Mouse (Mus musculus) midbrain, embryonic 11.5 days (tissue): ENCODE measurements at regions not wholly inside any gene's neighbourhood (a gene's known extent, or its start where the extent isn't known, plus 50 kb on each side); places are given as distances from the start of the nearest gene placed in this dataset.

Source experiments
- ATAC-seq: fragments of 200-750 bp; cut with Nextera tagmentation; 2 replicates; pipeline ENCODE4 v1.8.0; 2017; ENCODE audit warnings: moderate TSS enrichment, moderate library complexity; ENCODE audit not compliant: low FRiP score
- DNase-seq: peaks from one replicate; pipeline ENCODE4 v3.0.0; 2015; ENCODE audit warnings: low spot score; ENCODE audit errors: missing footprints
- H3K27ac ChIP-seq: fragments of 300-500 bp; sonication (generic); 2 replicates; pipeline ENCODE4 v1.5.1; 2014; ENCODE audit warnings: low read depth, low read length
- H3K27me3 ChIP-seq: fragments of 300-500 bp; sonication (generic); 2 replicates; pipeline ENCODE4 v1.6.1; 2014; ENCODE audit warnings: mild to moderate bottlenecking, low read length, moderate library complexity, mixed read lengths; ENCODE audit not compliant: control insufficient read depth, insufficient read depth
- H3K36me3 ChIP-seq: fragments of 300-500 bp; sonication (generic); 2 replicates; pipeline ENCODE4 v1.6.1; 2014; ENCODE audit warnings: mild to moderate bottlenecking, low read length, moderate library complexity, mixed read lengths; ENCODE audit not compliant: control insufficient read depth, insufficient read depth
- H3K4me1 ChIP-seq: fragments of 300-500 bp; sonication (generic); 2 replicates; pipeline ENCODE4 v1.6.1; 2014; ENCODE audit warnings: low read length; ENCODE audit not compliant: control insufficient read depth, insufficient read depth
- H3K4me2 ChIP-seq: fragments of 300-500 bp; sonication (generic); 2 replicates; pipeline ENCODE4 v1.6.1; 2014; ENCODE audit warnings: mild to moderate bottlenecking, moderate library complexity
- H3K4me3 ChIP-seq: fragments of 300-500 bp; sonication (generic); 2 replicates; pipeline ENCODE4 v1.5.1; 2014; ENCODE audit warnings: low read depth, low read length
- H3K9ac ChIP-seq: fragments of 300-500 bp; sonication (generic); 2 replicates; pipeline ENCODE4 v1.6.1; 2014; ENCODE audit warnings: low read length
- H3K9me3 ChIP-seq: fragments of 300-500 bp; sonication (generic); 2 replicates; pipeline ENCODE4 v1.6.1; 2016; ENCODE audit warnings: low read length; ENCODE audit not compliant: control insufficient read depth
- WGBS: fragments of 180-500 bp; shearing (Covaris S2); extraction: QIAGEN DNeasy Blood & Tissue Kit; methylation state at CpG from one replicate; pipeline ENCODE4 v1.1.7; 2014; 5-methylcytosine and 5-hydroxymethylcytosine counted together

DNA sequence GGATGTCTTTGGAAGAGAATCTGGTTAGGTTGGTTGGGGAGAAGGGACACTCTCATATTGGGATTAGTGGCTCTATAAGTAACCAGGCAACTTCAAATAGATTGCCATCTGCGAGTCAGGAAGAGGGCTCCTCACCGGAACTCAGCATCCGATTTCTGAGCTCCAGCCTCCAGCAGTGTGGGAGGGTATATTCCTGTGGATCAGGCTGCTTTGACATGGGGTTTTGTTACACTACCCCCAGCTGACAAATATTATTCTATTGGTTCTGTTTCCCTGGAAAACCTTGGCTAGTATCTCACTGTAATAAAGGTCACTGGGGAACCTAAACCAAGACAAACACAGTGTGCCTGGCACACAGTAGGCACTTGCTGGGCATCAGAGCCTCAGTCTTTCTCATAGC is 179.9 kb downstream of the Enc1 start:
- no peaks in the 10 kb centered on the region for H3K4me1 ChIP-seq
- H3K36me3 ChIP-seq: no peaks in the 10 kb centered on the region
- no peak overlapping the region for H3K27ac ChIP-seq
- no peak overlapping the region for H3K4me2 ChIP-seq
- H3K27me3 ChIP-seq: no peaks in the 10 kb centered on the region
- H3K9ac ChIP-seq: no peak overlapping the region
- WGBS: 72% methylated on average over 3 of the region's 3 CpGs
- no peak overlapping the region for H3K4me3 ChIP-seq
- DNase-seq: no peak
- ATAC-seq: no peak
- no peaks in the 10 kb centered on the region for H3K9me3 ChIP-seq

DNA sequence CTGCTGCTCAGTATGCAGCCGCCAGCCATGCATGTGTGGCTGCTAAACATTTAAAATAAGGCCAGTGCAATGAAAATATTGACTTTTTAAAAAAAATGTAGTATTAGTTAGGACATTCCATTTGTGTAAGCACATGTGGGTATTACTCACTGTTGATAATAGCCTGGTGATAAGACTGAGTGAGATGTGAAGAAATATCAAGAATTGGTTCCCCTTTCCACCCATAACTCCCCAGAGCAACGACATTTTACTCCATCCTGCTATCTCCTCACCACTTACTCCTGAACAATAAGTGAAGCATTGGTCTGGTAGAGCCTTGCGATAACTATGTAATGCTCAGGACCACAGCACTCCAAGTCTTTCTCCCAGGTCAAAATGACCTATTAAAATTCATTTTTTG is 178.2 kb downstream of the Enc1 start:
- Histone ChIP-seq H3K4me3 (no peak overlapping the region), H3K4me1 (no peaks in the 10 kb centered on the region), H3K4me2 (no peak overlapping the region), H3K36me3 (no peaks in the 10 kb centered on the region), H3K9ac (no peak overlapping the region), H3K27ac (no peak overlapping the region), H3K9me3 (no peaks in the 10 kb centered on the region), H3K27me3 (no peaks in the 10 kb centered on the region)
- no peak for DNase-seq
- WGBS: 87% methylated on average over 3 of the region's 3 CpGs
- no peak for ATAC-seq

DNA sequence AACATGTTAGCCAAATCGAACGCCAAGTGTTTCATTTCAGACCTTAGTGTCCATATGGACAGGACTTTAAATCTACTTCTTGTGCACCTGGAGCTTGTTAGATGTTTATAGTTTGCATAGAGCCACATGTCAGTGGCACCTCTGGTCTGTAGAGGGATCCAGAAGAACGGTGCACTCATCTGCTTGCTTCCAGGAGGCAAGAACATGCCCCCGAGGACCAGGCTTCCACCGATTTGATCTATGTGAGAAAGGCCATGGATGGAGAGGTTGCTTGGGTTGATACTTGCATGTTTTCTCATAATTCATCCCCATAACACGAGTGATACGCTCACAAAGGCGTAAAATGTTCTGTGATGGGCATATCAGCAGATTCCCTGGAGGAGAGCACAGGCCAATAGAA is 177.8 kb downstream of the Enc1 start:
- no peaks in the 10 kb centered on the region for H3K4me1 ChIP-seq
- no peaks in the 10 kb centered on the region for H3K36me3 ChIP-seq
- H3K27ac ChIP-seq: no peak overlapping the region
- 90% methylated on average over 8 of the region's 8 CpGs for WGBS
- H3K9ac ChIP-seq: no peak overlapping the region
- ATAC-seq (no peak), DNase-seq (no peak)
- no peak overlapping the region for H3K4me2 ChIP-seq
- H3K9me3 ChIP-seq: no peaks in the 10 kb centered on the region
- no peak overlapping the region for H3K4me3 ChIP-seq
- no peaks in the 10 kb centered on the region for H3K27me3 ChIP-seq

DNA sequence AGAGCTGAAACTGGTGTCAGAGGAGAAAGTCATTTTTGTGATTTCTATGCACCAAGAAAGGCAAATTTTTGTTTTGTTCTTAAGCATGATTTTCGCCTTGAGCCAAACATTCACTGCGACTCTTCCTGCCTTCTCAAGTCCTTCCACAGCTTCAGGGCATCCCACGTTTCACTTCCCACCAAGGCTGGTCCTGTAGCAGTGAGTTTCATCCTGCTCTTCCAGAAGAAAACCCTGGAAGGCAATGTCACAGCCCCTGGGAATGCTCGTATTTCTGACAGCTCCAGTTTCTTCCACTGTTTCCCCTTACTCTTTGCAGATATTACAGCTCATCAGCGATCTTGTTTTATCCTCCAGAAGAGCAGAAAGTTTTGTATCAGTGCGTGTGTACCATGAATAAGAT is 177.2 kb downstream of the Enc1 start:
- no peaks in the 10 kb centered on the region for H3K27me3 ChIP-seq
- no peak overlapping the region for H3K27ac ChIP-seq
- no peak overlapping the region for H3K4me3 ChIP-seq
- no peaks in the 10 kb centered on the region for H3K9me3 ChIP-seq
- DNase-seq (no peak), ATAC-seq (no peak)
- H3K4me2 ChIP-seq: no peak overlapping the region
- 81% methylated on average over 6 of the region's 6 CpGs for WGBS
- no peaks in the 10 kb centered on the region for H3K36me3 ChIP-seq
- no peaks in the 10 kb centered on the region for H3K4me1 ChIP-seq
- H3K9ac ChIP-seq: no peak overlapping the region

DNA sequence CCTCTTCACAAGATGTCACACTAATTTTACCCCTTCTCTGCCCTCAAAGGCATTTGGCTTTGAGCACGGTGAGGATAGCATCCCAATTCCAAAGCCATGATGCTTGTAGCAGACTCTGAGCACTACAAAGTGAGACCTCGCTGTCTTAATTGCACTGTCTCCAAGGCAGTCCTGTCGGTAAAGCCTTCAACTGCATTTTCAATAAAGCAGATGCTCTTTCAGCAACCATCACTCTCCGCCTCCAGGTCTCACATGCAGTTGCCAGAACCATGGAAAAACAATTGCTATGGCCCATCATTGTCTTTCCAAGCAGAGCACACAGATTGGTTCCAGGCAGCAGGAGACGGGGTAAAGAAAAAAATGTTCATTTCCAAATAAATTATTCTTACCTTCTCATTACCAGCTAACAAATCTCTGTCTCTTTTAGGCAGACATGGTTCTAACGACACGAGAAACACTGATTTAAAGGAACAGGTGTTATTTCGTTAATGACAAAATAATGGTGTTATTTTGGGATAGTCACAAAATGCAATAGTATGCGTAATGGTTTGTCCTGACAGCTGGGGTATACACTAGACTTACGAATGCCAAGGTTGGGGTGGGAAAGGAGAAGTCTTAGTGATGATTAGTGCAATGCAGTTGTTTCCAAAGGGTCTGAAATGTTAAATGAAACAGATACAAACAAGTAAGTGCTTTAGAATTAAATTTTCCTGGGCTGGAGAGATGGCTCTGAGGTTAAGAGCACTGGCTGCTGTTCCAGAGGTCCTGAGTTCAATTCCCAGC is 175.2 kb downstream of the Enc1 start:
- Histone ChIP-seq H3K9me3 (no peaks in the 10 kb centered on the region), H3K9ac (no peak overlapping the region), H3K4me3 (no peak overlapping the region), H3K27ac (no peak overlapping the region), H3K4me2 (no peak overlapping the region), H3K36me3 (no peaks in the 10 kb centered on the region), H3K27me3 (no peaks in the 10 kb centered on the region), H3K4me1 (no peaks in the 10 kb centered on the region)
- ATAC-seq (no peak), DNase-seq (no peak)
- 83% methylated on average over 10 of the region's 10 CpGs for WGBS

DNA sequence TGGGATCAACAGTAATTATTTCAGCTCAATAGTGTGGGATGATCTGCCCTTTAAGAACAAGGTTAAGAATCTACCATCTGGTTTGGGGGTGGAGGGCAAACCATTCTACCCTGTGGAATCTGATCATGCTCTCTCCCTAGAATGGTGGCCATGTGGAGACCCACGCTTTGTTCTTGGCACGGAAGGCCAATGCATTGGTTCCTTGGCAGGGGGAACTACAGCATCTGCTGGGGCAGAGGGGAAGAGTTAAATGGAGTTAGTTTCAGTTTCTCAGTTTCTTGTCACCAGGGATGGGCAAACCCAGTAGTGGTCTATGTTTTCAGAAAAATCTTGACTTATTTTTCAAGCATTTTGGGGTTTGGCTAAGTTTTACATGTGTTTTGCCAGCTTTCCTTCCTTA is 174.5 kb downstream of the Enc1 start:
- H3K36me3 ChIP-seq: no peaks in the 10 kb centered on the region
- no peak overlapping the region for H3K4me2 ChIP-seq
- no peaks in the 10 kb centered on the region for H3K9me3 ChIP-seq
- no peak for ATAC-seq
- no peak overlapping the region for H3K27ac ChIP-seq
- no peaks in the 10 kb centered on the region; the same call in 1 of the 2 replicates for H3K4me1 ChIP-seq
- H3K9ac ChIP-seq: no peak overlapping the region
- DNase-seq: no peak
- WGBS: 79% methylated on average over 2 of the region's 2 CpGs
- H3K27me3 ChIP-seq: no peaks in the 10 kb centered on the region
- H3K4me3 ChIP-seq: no peak overlapping the region

DNA sequence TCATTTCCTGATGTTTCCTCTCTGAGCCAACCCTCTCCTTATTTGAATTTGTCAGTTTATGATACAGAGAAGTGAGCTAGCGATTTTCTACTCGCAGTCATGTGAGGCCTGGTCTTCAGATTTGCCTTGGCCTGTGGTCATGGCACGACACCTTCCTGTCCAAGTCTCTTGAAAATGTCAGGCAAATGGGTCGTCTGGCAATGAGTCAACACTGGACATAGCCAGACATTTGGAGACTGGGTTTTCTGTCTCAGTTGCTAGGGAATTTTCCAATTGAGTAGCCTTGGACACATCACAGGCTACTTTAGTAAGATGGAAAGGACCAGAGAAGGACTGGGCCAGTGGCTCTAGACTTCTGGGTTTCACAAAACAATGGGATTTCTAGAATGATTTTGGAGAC is 171.2 kb downstream of the Enc1 start:
- no peak overlapping the region for H3K9ac ChIP-seq
- DNase-seq: no peak
- H3K4me1 ChIP-seq: peaks cover 7% of the 10 kb centered on the region
- no peak overlapping the region for H3K4me2 ChIP-seq
- H3K4me3 ChIP-seq: no peak overlapping the region
- H3K9me3 ChIP-seq: no peaks in the 10 kb centered on the region
- no peaks in the 10 kb centered on the region for H3K36me3 ChIP-seq
- 91% methylated on average over 4 of the region's 4 CpGs for WGBS
- ATAC-seq: no peak
- H3K27me3 ChIP-seq: no peaks in the 10 kb centered on the region
- H3K27ac ChIP-seq: no peak overlapping the region

DNA sequence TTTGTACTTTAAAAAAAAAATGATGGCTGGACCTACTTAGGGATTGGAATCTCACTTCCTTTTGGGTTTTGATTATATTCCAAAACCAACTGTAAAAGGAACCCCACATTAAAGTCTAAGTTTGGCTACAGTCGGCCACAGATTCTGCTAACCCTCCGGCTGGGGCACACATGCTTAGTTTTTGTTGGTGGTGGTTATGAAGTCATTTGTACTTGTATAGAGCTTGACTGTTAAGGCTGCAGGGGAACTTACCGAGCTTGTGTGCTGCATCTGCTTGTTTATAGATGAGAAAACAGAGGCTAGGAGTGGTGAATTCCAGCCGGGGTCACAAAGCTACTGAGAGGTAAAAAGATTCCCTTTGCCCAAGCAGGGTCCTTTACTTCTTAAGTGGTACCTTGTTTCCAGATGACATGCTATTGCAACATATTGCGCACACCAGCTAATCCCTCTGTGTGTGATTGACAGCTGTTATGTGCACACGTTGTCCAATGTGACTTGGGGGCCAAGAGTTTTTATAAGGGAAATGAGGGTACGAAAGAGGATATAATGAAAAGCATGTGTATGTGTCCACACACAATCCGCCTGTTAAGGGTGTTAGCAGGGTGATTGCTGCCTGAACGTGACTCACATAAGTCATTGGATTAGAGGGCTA is 169.8 kb downstream of the Enc1 start:
- DNase-seq (no peak), ATAC-seq (no peak)
- Histone ChIP-seq H3K27ac (no peak overlapping the region), H3K4me1 (peaks cover 7% of the 10 kb centered on the region), H3K9ac (no peak overlapping the region), H3K4me2 (no peak overlapping the region), H3K27me3 (no peaks in the 10 kb centered on the region), H3K9me3 (no peaks in the 10 kb centered on the region), H3K4me3 (no peak overlapping the region), H3K36me3 (no peaks in the 10 kb centered on the region)
- 67% methylated on average over 9 of the region's 9 CpGs for WGBS

DNA sequence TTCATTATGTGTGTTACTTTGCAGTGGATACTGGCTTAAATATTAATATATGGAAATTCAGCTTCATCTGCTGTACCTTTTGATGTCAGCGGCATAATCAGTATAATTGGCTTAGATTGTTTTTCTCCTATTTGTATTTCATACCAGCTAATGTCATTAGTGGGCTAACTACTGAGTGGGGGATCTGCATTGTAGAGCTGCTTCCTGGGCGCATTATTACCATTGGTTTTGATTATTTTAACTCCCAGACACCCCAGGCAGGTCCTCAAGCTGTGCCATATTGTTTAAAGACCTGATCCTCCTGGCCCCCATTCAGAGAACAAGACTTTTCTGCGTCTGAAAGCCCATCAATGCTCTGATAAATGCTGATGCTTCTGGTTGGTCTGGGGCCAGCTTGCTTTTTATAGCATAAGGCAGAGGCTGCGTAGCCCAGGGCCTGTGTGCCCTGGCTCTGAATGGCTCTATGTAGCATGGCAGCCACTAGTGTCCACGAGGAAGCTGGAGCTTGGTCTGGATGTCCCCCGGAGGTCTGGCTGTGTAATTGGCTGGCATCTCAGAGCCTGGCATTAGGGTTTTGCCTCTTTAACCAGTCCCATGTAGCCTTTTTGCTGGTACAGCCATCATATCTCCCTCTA is 169.1 kb downstream of the Enc1 start:
- H3K4me2 ChIP-seq: no peak overlapping the region
- ATAC-seq: no peak
- WGBS: 70% methylated on average over 6 of the region's 6 CpGs
- H3K4me3 ChIP-seq: no peak overlapping the region
- DNase-seq: no peak
- peaks cover 7% of the 10 kb centered on the region for H3K4me1 ChIP-seq
- H3K9me3 ChIP-seq: no peaks in the 10 kb centered on the region
- no peaks in the 10 kb centered on the region for H3K36me3 ChIP-seq
- no peaks in the 10 kb centered on the region for H3K27me3 ChIP-seq
- no peak overlapping the region for H3K9ac ChIP-seq
- H3K27ac ChIP-seq: no peak overlapping the region
